Mouse (Mus musculus): ENCODE measurements around the gene Icam5.
"Not testable (repeated sequence)": the region's sequence is repeated elsewhere in the genome, so short reads cannot be mapped to it uniquely, and the experiment has no call there.

Gene Icam5

GRCm38 (mm10) chr9:21035586-21035985 lies 3.7 kb downstream of the Icam5 start:
- DNase-seq (ENCODE audit: low read depth, low spot score), result no peak

- no peak for DNase-seq (ENCODE audit: low read depth, low spot score)
These were observed 4.3 kb downstream of the Icam5 start for GRCm38 (mm10) chr9:21036161-21036560.

GRCm38 (mm10) chr9:21036666-21037065 lies 4.8 kb downstream of the Icam5 start:
- DNase-seq (ENCODE audit: low read depth, low spot score), result no peak

DNA sequence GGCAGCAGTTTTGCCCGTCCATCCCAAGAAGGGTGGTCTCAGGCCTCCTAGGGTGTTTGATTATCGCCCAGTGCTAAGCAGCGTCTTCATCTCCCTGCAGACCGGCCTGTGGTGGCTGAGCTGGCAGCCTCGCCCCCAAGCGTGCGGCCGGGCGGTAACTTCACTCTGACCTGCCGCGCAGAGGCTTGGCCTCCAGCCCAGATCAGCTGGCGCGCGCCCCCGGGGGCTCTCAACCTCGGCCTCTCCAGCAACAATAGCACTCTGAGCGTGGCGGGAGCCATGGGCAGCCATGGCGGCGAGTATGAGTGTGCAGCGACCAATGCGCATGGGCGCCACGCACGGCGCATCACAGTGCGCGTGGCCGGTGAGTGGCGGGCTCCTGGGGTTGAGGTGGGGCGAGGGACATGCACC lies 5.6 kb downstream of the Icam5 start:
- no peak for DNase-seq (ENCODE audit: low read depth, low spot score)

GRCm38 (mm10) chr9:21039779-21040178 lies 7.9 kb downstream of the Icam5 start:
- DNase-seq (ENCODE audit: low read depth, low spot score), result no peak

DNA sequence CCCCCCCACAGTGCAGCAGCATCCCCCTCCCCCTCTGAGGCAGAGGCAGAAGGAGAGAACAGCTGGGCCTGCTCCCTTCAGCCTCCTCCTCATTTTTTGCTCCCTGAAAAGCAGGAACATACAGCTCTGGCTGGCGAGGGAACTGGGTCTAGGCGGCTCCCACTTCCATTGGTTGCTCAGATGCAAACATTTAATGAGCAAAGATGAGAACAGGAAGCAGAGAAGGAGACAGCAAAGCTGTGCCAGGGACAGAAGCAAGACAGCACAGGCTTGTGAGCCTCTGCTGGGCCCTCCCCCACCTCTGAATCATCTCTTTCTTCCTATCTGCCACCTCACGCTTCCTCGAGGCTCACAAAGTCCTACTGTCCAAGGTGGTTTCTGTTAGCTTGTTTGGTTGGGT lies 9.4 kb downstream of the Icam5 start:
- no peak for DNase-seq (ENCODE audit: low read depth, low spot score)

GRCm38 (mm10) chr9:21043563-21043962 lies 11.7 kb downstream of the Icam5 start:
- DNase-seq (ENCODE audit: low read depth, low spot score), result no peak

- DNase-seq (ENCODE audit: low read depth, low spot score), result not testable (repeated sequence)
These were observed 12.9 kb downstream of the Icam5 start for GRCm38 (mm10) chr9:21044785-21045184.

DNA sequence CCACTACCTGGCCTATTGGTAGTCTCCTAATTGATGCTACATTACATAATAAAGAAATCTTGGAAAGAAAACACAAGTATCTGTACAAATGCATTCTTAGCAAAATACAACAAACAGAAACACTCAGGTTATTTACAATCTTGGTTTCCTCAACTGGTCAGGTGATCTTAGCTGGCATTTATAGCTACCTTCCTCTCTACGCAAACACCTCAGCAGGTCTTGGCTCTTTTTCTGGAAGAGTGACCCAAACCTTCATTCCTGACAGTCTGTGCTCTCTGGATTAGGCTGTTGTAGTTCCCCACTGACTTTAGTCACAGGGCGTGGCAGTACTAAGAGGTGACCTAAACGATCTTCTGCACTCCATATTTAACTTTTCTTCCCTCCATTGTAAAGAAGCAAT lies 13.4 kb downstream of the Icam5 start:
- no peak for DNase-seq (ENCODE audit: low read depth, low spot score)

GRCm38 (mm10) chr9:21051578-21051977 lies 19.7 kb downstream of the Icam5 start:
- DNase-seq (ENCODE audit: low read depth, low spot score), result no peak

- no peak for DNase-seq (ENCODE audit: low read depth, low spot score)
These were observed 31.1 kb downstream of the Icam5 start for GRCm38 (mm10) chr9:21062928-21063327.

DNA sequence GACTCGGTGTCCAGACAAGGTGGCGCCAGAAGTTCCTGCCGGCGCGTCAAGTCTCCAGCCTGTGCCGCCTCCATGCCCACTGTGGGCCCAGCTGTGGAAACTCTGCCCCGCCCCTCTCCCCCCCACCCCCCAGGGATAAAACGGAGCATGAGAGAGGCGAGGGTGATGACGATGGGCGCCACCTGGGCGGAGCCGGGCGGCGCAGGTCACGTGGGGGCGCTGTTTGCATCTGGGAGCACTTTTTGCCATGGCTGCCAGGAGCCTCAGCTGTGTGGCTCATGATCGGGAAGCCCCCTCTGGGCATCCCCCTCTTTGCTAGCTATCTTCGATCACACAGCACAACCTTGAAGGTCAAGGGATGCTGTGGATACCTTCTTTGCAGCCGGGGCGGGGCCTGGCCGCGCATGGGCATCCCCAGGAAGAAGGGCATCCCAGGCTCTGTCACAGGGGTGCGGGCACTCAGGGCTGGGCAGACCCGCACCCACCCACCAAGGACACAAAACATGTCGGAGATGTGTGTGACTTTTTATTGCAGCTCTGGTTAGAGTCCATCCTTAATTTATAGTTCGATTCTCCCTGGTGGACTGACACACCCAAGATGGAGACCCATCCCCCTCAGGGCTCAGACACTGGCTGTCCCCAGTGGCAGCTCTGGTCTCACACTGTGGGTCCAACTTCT lies 35.3 kb downstream of the Icam5 start, which contains the start of gene Zglp1:
Gene Zglp1, minus strand, starts transcription at position 88 of the 679 bp plus-strand sequence.
- DNase-seq (ENCODE audit: low read depth, low spot score), result no peak

- DNase-seq (ENCODE audit: low read depth, low spot score), result no peak
These were observed 40.8 kb downstream of the Icam5 start for GRCm38 (mm10) chr9:21072641-21073040.

- peak; percentile 87 for DNase-seq (ENCODE audit: low read depth, low spot score)
These were observed 41.4 kb downstream of the Icam5 start, which contains the start of the genes Gm49373 and Fdx1l for GRCm38 (mm10) chr9:21073044-21073840. Gene Gm49373, minus strand, starts transcription at chr9:21073096. Gene Fdx1l, minus strand, starts transcription at chr9:21073614.

DNA sequence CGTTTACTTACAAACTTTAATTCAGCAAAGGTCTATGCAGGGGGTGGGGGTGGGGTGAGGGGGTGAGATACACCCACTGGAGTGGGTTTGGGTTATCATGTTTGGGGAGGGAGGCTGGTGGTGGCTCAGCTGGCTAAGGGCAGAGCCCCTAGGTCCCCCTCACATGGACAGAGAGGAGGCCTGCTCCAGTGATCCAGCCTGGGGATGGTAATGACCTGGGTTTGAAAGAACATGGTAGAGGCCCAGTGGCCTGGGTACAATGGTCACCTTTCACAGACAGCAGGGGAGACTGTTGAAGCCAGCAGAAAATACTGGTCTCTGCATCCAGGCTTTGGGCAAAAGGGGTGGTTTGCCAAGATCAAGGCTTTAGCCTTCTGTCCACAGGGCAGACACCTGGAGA lies 42.3 kb downstream of the Icam5 start:
- DNase-seq (ENCODE audit: low read depth, low spot score), result no peak

- no peak for DNase-seq (ENCODE audit: low read depth, low spot score)
These were observed 43.8 kb downstream of the Icam5 start for GRCm38 (mm10) chr9:21075625-21076024.

- DNase-seq (ENCODE audit: low read depth, low spot score), result peak; percentile 27
These were observed 49.3 kb downstream of the Icam5 start for GRCm38 (mm10) chr9:21081127-21081526.

- DNase-seq (ENCODE audit: low read depth, low spot score), result no peak
These were observed 51.5 kb downstream of the Icam5 start for GRCm38 (mm10) chr9:21083324-21083723.

Measured in skeletal muscle tissue, adult 2 months (tissue).